Mouse (Mus musculus) embryonic fibroblast, embryonic 13.5 days (primary cell): ENCODE data around the gene Nom1. TPM values are rescaled to one million over a fixed set of nuclear protein-coding genes. Genes with fewer than 3 reads are reported as not detected.

ENCODE experiments used
- H3K27ac ChIP-seq: 2 replicates; pipeline ENCODE4 v1.5.1; 2012; ENCODE audit warnings: low read length, control low read depth, inconsistent platforms; ENCODE audit not compliant: insufficient read depth
- H3K4me1 ChIP-seq: 2 replicates; pipeline ENCODE4 v1.6.1; 2011; ENCODE audit warnings: low read length; ENCODE audit not compliant: control insufficient read depth, insufficient read depth
- H3K4me3 ChIP-seq: 2 replicates; pipeline ENCODE4 v1.5.1; 2011; ENCODE audit warnings: mild to moderate bottlenecking, control low read depth, low read length; ENCODE audit not compliant: insufficient read depth
- CTCF ChIP-seq: IDR thresholded peaks from 2 replicates; pipeline ENCODE4 v1.5.1; 2011; ENCODE audit warnings: mild to moderate bottlenecking, control low read depth, low read length, moderate library complexity, borderline replicate concordance; ENCODE audit not compliant: insufficient read depth
- POLR2A ChIP-seq: IDR thresholded peaks from 2 replicates; pipeline ENCODE4 v1.6.1; 2011; ENCODE audit warnings: low read depth, mild to moderate bottlenecking, control low read depth, low read length, moderate library complexity
- polyA plus RNA-seq: library from polyadenylated mRNA; stranded (reverse); fragments of >200 nt; gene quantifications from 2 replicates; pipeline ENCODE4 v1.2.4, GENCODE M21; 2011; ENCODE audit warnings: low read depth; ENCODE audit not compliant: missing spikeins, insufficient read length

Nom1 gene
- polyA plus RNA-seq, 1 experiment, result 12.2 TPM

GRCm38 (mm10) chr5:29470851-29471394 lies 36.5 kb downstream of the Nom1 start:
- Histone ChIP-seq H3K4me1 (no peaks in the 10 kb centered on the region), H3K4me3 (no peak overlapping the region), H3K27ac (no peak overlapping the region)
- TF ChIP-seq POLR2A (no peak), CTCF (no peak)

- H3K27ac ChIP-seq, result no peak overlapping the region
- no peaks in the 10 kb centered on the region for H3K4me1 ChIP-seq
- TF ChIP-seq CTCF (no peak), POLR2A (no peak)
- H3K4me3 ChIP-seq, result no peak overlapping the region
These were observed 36.9 kb downstream of the Nom1 start for GRCm38 (mm10) chr5:29471396-29471795.

GRCm38 (mm10) chr5:29471855-29472665 lies 37.6 kb downstream of the Nom1 start:
- Histone ChIP-seq H3K4me3 (no peak overlapping the region), H3K4me1 (no peaks in the 10 kb centered on the region), H3K27ac (no peak overlapping the region)
- TF ChIP-seq CTCF (no peak), POLR2A (no peak)

GRCm38 (mm10) chr5:29473551-29474245 lies 39.2 kb downstream of the Nom1 start:
- Histone ChIP-seq H3K27ac (no peak overlapping the region), H3K4me1 (no peaks in the 10 kb centered on the region), H3K4me3 (no peak overlapping the region)
- no peak for TF ChIP-seq POLR2A

GRCm38 (mm10) chr5:29474246-29474960 lies 39.9 kb downstream of the Nom1 start:
- H3K4me3 ChIP-seq, result no peak overlapping the region
- H3K4me1 ChIP-seq, result no peaks in the 10 kb centered on the region
- H3K27ac ChIP-seq, result no peak overlapping the region
- TF ChIP-seq POLR2A (no peak), CTCF (no peak)

- H3K4me1 ChIP-seq, result no peaks in the 10 kb centered on the region
- no peak overlapping the region for H3K4me3 ChIP-seq
- no peak overlapping the region for H3K27ac ChIP-seq
- TF ChIP-seq POLR2A (no peak), CTCF (no peak)
These were observed 40.6 kb downstream of the Nom1 start for GRCm38 (mm10) chr5:29475041-29475440.

GRCm38 (mm10) chr5:29475556-29475955 lies 41.1 kb downstream of the Nom1 start:
- no peak for TF ChIP-seq CTCF
- no peak for TF ChIP-seq POLR2A
- Histone ChIP-seq H3K4me3 (no peak overlapping the region), H3K4me1 (no peaks in the 10 kb centered on the region), H3K27ac (no peak overlapping the region)

- no peaks in the 10 kb centered on the region for H3K4me1 ChIP-seq
- no peak overlapping the region for H3K27ac ChIP-seq
- no peak overlapping the region for H3K4me3 ChIP-seq
- TF ChIP-seq POLR2A (no peak), CTCF (no peak)
These were observed 41.6 kb downstream of the Nom1 start for GRCm38 (mm10) chr5:29476021-29476420.

- Histone ChIP-seq H3K27ac (no peak overlapping the region), H3K4me3 (no peak overlapping the region; the same call in 1 of the 2 replicates)
- TF ChIP-seq POLR2A (no peak), CTCF (no peak)
These were observed 43.2 kb downstream of the Nom1 start for GRCm38 (mm10) chr5:29477474-29478207.

More at GRCm38 (mm10) chr5:29477474-29478207, 43.2 kb downstream of the Nom1 start:
- no peaks in the 10 kb centered on the region for H3K4me1 ChIP-seq
